Comparison of ENCODE assay signal across 16 mouse cellular contexts in the genomic region with DNA sequence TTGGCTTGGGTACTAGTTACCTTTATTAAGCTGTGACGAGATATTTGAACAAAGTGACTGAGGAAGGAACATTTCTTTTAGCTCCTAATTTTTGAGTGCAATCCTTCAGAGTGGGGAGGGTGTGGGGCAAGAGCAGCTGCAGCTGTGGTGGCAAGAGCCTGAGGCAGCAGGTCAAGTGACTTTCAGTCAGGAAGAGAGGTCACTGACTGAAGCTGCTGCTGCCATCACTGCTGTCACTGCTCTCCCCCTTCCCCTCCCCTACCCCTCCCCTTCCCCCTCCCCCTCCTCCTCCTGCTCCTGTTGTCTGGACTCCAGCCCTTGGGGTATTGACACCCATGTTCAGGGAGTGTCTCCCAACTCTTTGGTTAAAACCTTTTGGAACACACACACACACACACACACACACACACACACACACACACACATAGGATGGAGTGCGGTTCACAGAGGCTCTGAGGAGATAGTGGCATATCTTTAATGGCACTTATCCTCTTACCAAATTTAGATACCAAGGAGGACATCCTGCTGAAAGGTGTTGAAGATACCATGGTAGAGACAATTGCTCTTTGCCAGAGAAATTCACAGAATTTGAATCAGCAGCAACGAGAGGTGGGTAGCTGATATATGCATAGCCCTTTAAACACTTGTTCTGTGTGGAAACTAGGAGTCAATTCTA.
A peak's percentile ranks its signal among the peaks of the same experiment; 100 is the strongest.
DNase-seq lines count a peak whose midpoint lies in the region; ATAC-seq lines count a peak whose summit lies in the region.
"Had no signal": no experiment of that assay in that cellular context is flagged by ENCODE, and none has a peak within 500 bp of the region (broad histone marks: within the 10 kb centered on the region; RNA-seq: fewer than 3 reads in every experiment).

No protein-coding gene starts in this region.

- no peak overlapping the region for H3K4me2 ChIP-seq in heart, embryonic 11.5 days
- no peak overlapping the region for H3K4me2 ChIP-seq in liver, embryonic 13.5 days
- H3K4me2 ChIP-seq: forebrain, embryonic 13.5 days; neural tube, embryonic 12.5 days; stomach, embryonic 15.5 days had no signal

- intact Hi-C loops in heart, postnatal 14 days (cut with DNase I), result no loop called here

- no peak overlapping the region for H3K4me3 ChIP-seq in heart, embryonic 11.5 days (ENCODE audit: low read depth, low read length)
- no peak overlapping the region for H3K4me3 ChIP-seq in liver, embryonic 13.5 days (replicated peaks)
- no peak overlapping the region for H3K4me3 ChIP-seq in limb, embryonic 10.5 days
- H3K4me3 ChIP-seq: forebrain, embryonic 13.5 days; neural tube, embryonic 12.5 days; stomach, embryonic 15.5 days had no signal

- no peak overlapping the region for H3K9ac ChIP-seq in heart, embryonic 11.5 days (ENCODE audit: low read depth, low read length)
- H3K9ac ChIP-seq in liver, embryonic 13.5 days, result no peak overlapping the region
- H3K9ac ChIP-seq: forebrain, embryonic 13.5 days; neural tube, embryonic 12.5 days; stomach, embryonic 15.5 days had no signal

- peaks cover 16% of the 10 kb centered on the region for H3K4me1 ChIP-seq in heart, embryonic 11.5 days (ENCODE audit: control insufficient read depth, insufficient read depth, low read length)
- peaks cover 5% of the 10 kb centered on the region; the same call in 1 of the 2 replicates for H3K4me1 ChIP-seq in liver, embryonic 13.5 days (replicated peaks)
- H3K4me1 ChIP-seq in limb, embryonic 10.5 days, result peaks cover 14% of the 10 kb centered on the region
- H3K4me1 ChIP-seq: forebrain, embryonic 13.5 days; neural tube, embryonic 12.5 days; stomach, embryonic 15.5 days had no signal

- ATAC-seq in heart, embryonic 11.5 days (replicated peaks; ENCODE audit: insufficient number of reproducible peaks, low FRiP score, low TSS enrichment), result 0 out of 2 replicates have a peak, but pooled peaks have one; percentile 39
- ATAC-seq in liver, embryonic 13.5 days (ENCODE audit: low read depth), result 0 out of 2 replicates have a peak, but pooled peaks have one; percentile 34
- ATAC-seq in common myeloid progenitor, adult 5-6 weeks (replicated peaks; ENCODE audit: low read depth, poor library complexity, severe bottlenecking), result 0 out of 2 replicates have a peak, but pooled peaks have one; percentile 22
- ATAC-seq: forebrain, embryonic 13.5 days had no signal

- WGBS in heart, embryonic 11.5 days (ENCODE audit: insufficient replicate concordance), result 31% methylated on average over 3 of the region's 3 CpGs
- 40% methylated on average over 3 of the region's 3 CpGs for WGBS in liver, embryonic 13.5 days (ENCODE audit: insufficient replicate concordance)
- WGBS in limb, embryonic 10.5 days, result 80% methylated on average over 3 of the region's 3 CpGs

- peak overlapping the region; percentile 76 for H3K27ac ChIP-seq in heart, embryonic 11.5 days (ENCODE audit: low read depth, low read length)
- H3K27ac ChIP-seq in liver, embryonic 13.5 days, result no peak overlapping the region
- H3K27ac ChIP-seq in limb, embryonic 10.5 days, result no peak overlapping the region
- H3K27ac ChIP-seq: forebrain, embryonic 13.5 days; neural tube, embryonic 12.5 days; stomach, embryonic 15.5 days had no signal

- no peaks in the 10 kb centered on the region for H3K9me3 ChIP-seq in heart, embryonic 11.5 days (replicated peaks; ENCODE audit: control insufficient read depth, low read length)
- no peaks in the 10 kb centered on the region for H3K9me3 ChIP-seq in liver, embryonic 13.5 days (replicated peaks)
- H3K9me3 ChIP-seq in limb, embryonic 10.5 days (replicated peaks), result no peaks in the 10 kb centered on the region
- H3K9me3 ChIP-seq: forebrain, embryonic 13.5 days; neural tube, embryonic 12.5 days; stomach, embryonic 15.5 days had no signal

- no peaks in the 10 kb centered on the region for H3K36me3 ChIP-seq in heart, embryonic 11.5 days (ENCODE audit: control insufficient read depth, insufficient read depth, low read length)
- H3K36me3 ChIP-seq in liver, embryonic 13.5 days, result no peaks in the 10 kb centered on the region; the same call in 1 of the 2 replicates
- no peaks in the 10 kb centered on the region for H3K36me3 ChIP-seq in limb, embryonic 10.5 days
- H3K36me3 ChIP-seq: stomach, embryonic 15.5 days had no signal

- no peaks in the 10 kb centered on the region for H3K27me3 ChIP-seq in heart, embryonic 11.5 days (ENCODE audit: control insufficient read depth, insufficient read depth, low read length)
- no peaks in the 10 kb centered on the region for H3K27me3 ChIP-seq in liver, embryonic 13.5 days
- no peaks in the 10 kb centered on the region for H3K27me3 ChIP-seq in limb, embryonic 10.5 days (ENCODE audit: low read depth, poor library complexity, severe bottlenecking)
- H3K27me3 ChIP-seq: forebrain, embryonic 13.5 days; neural tube, embryonic 12.5 days; stomach, embryonic 15.5 days had no signal

- no peak for DNase-seq in heart, postnatal 14 days
- DNase-seq in liver, embryonic 13.5 days, result no peak
- no peak for DNase-seq in liver
- DNase-seq in lung, postnatal 25 days (ENCODE audit: low spot score), result peak; percentile 29
- DNase-seq in kidney, postnatal 36 days, result no peak
- no peak for DNase-seq in limb, embryonic 10.5 days (ENCODE audit: low spot score)
- DNase-seq: adrenal gland, adult 2 months; cerebellum, adult 11 months; kidney, adult 2 months; kidney, postnatal 25 days; spleen, adult 18-20 months had no signal
